Mouse (Mus musculus) induced T-regulatory cell, adult 2 months (primary cell): Measurements from ENCODE around the gene Prrt2.
A peak's percentile ranks its signal among the peaks of the same experiment; 100 is the strongest.

Source experiments
- DNase-seq: peaks from one replicate; pipeline ENCODE4 v3.0.0-alpha.2; 2012; ENCODE audit warnings: low read depth

Gene Prrt2

GRCm38 (mm10) chr7:127020901-127021562 lies at the start of gene Prrt2, which contains the start of gene Gm42742:
Prrt2 (minus strand) TSS chr7:127021211.
Gm42742 (minus strand) TSS chr7:127021097.
- peak; percentile 75 for DNase-seq

DNA sequence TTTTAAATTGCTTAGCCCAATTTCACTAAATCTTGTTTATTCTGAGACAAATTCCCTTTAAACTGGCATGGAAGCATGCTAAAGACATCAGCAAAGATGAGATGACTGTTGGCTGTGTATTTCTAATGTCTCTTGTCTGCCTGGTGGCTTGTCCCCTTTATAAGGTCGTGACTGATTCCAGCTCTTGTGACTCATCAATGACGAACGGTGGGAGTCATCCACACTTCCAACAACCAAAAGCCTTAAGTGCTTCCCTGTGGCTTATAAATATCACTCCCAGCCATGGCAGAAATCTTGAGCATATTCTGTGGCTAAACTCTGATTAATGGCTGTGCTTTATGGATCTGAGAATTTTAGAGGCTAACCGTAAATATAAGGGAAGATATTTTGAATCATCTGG lies 45.3 kb upstream of the Prrt2 start:
- DNase-seq = no peak

GRCm38 (mm10) chr7:127065538-127065937 lies 44.5 kb upstream of the Prrt2 start:
- no peak for DNase-seq

GRCm38 (mm10) chr7:127055026-127055585 lies 34.1 kb upstream of the Prrt2 start:
- DNase-seq = peak; percentile 30

DNA sequence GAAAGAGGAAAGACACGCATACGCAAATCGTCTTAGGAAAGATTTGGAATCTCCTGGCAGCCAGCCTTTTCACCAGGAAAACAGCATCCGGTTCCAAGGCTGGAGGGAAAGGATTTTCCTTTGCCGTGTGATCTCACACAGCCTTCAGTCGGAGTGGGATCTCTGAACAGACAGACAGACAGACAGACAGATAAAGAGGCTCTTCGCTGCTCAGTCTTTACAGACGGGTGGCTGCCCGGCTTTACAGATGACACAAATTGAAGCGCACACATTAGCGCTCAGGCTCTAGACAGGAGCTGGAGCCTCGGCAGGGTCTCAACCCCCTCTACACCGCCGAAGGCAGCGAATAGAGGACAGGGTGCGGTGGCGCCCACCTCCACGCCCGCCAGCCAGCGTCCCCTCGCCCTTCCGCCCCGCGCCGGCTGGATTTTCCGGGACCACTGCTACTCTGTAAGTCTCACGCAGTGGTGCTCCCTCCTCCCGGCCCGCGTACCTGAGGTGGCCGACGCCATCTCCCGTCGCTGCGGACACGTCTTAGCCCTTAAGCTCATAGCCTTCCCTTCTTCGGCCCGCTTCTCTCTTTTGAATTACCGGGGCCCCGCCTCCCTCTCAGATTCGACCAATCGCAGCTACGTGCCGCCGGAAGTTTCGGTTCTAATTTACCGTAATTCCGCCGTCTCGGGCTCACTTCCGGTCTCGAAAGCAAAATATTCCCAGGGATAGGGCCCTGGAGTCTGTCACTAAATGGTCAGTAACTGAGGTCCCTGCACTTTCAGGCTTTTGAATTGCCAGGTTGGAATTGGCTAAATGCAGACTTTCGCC lies 21.1 kb upstream of the Prrt2 start, which contains the start of gene Kif22:
Gene Kif22 (minus strand): TSS at position 621 of the 822 bp plus-strand sequence.
- DNase-seq = peak; percentile 94

GRCm38 (mm10) chr7:127031244-127031643 lies 10.2 kb upstream of the Prrt2 start:
- peak; percentile 46 for DNase-seq

DNA sequence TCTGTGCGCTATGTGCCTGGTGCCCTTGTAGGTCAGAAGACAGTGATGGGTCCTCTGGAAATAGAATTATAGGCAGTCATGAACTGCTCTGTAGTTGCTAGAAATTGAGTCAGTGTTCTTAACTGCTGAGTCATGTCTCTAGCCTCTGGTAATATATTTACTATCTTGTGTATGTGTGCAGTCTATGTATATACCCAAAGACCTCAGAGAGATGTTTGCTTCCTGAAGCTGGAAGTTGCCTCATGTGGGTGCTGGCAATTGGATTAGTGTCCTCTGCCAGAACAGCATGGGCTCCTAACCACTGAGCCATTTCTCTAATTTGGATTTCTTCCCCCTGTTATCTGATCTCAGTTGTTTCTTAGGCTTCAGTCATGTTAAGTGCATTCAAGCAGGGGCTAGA lies 9.2 kb upstream of the Prrt2 start:
- DNase-seq = no peak

DNA sequence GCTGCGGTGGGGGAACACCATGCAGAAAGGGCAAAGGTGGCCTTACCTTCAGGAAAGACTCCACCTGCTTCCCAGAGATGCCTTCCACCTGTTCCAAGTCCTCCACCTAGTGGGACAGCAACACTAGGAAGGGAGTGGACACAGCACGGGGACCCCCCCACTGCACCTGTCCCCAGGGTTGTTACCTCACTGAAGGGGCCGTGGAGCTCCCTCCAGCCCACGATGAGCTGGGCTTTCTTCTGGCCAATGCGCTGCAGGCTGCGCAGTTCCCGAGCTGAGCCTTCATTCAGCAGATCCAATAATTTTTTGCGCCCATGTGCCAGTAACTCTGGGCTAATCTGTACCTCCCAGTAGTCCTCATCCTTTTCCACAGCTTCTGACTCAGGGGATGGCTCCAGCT lies 6.9 kb upstream of the Prrt2 start:
- no peak for DNase-seq

- peak; percentile 100 for DNase-seq
Measured at GRCm38 (mm10) chr7:127026984-127027726, 6.1 kb upstream of the Prrt2 start, which contains the start of gene Maz. Maz (minus strand) TSS chr7:127027037.

GRCm38 (mm10) chr7:127026616-127026983 lies 5.6 kb upstream of the Prrt2 start:
- no peak for DNase-seq

- peak; percentile 74 for DNase-seq
Measured at GRCm38 (mm10) chr7:127026161-127026600, 5.2 kb upstream of the Prrt2 start.

GRCm38 (mm10) chr7:127025556-127026160 lies 4.6 kb upstream of the Prrt2 start:
- no peak for DNase-seq

DNA sequence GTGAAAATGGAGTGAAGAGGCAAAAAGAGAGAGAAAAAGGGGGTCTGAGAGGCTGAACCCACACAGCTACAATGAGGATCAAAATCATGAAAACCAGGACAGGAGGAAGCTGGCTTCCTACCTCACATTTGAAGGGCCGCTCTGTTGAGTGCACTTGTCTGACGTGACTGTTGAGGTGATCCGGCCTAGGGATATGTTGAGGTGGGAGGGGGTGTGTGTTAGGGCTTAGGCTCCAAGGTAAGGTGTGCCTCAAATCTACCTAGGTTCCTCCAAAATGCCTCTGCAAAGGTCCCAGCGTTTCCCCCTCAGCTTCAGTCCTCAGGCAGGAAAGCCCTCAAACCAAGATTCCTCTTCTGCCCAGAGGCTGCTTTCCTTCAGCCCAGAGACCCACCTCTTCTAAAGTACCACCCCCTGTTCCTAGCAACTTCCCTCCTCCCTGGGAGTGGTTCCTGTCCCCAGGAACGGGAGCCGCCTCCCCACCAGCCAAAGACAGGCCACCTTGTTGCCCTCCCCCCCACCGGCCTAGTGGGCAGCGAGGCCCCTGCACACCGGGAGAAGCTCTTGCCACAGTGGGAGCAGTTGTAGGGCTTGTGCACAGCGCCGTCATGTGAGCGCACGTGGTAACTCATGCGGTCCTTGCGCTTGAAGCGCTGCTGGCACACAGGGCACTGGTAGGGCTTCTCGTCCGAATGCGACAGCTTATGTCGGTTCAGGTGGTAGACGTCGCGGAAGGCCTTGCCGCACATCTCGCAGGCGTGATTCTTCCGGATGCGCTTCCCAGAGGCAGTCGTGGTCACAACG lies 3.9 kb upstream of the Prrt2 start:
- DNase-seq = peak; percentile 89

- DNase-seq = peak; percentile 71
Measured at GRCm38 (mm10) chr7:127023896-127024690, 3.1 kb upstream of the Prrt2 start.

DNA sequence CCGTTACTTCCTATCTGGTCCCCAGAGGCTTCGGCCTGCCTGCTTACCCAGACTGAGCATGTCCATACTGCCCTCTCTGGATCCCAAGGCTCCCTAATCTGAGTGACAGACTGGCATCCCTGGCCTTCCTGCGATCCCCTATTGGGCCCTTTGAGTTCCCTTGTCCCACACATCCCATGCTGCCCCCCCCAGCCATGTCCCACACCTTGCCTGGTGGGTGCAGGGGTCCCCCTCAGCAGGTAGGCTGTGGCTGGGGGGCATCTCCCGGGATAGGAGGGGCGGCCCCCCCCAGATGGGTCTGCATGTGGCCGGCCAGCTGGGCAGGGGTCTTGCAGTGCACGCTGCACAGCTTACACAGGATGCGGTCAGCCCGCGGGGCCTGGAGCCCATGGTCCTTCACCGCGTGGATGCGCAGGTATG lies 2.3 kb upstream of the Prrt2 start:
- DNase-seq = no peak

- no peak for DNase-seq
Measured at GRCm38 (mm10) chr7:127022528-127023271, 1.7 kb upstream of the Prrt2 start.

DNA sequence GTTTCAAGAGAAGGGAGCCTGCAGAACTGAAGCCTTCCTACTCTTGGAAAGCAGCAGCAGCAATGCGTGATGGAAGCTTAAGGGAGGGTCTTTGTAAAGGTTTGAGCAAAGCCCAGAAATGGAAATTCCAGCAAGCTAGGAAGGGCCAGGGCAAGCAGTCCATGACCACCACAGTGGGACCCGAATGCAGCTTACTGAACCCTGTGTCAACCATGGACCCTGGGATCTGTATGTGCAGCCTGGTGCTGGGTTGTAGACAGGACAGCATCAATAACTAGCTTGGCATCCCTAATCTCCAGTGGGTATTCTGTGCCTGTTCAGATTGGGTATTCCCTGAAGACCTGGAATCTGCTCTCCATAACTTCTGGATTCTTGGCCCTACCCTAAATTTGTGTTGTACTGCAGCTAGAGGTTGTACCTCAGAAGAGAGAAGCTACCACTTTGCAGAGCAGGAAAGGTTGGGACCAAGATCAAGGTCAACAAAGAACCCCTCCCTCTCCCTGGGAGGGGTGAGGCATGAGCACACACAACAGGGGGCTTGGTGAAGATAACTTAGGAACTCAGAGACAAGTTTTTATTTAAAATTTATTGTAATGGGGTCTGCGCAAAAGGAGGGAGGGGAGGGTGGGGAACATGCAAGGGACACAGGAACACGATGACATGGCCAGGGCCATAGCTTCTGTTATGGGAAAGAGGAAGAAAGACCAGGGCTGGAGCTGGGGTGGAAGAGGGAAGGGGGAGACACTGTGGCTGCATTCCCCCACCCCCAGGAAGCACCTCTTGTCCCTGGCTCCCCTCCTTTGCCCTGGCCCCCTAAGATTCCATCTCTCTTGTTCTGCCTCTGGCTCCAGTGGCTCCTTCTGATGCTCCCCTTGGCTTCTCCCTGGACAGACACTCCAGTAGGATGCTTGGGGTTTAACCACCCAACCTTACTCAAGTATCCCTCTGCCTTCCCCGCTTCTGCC lies 834 bp upstream of the Prrt2 start:
- DNase-seq = no peak

DNA sequence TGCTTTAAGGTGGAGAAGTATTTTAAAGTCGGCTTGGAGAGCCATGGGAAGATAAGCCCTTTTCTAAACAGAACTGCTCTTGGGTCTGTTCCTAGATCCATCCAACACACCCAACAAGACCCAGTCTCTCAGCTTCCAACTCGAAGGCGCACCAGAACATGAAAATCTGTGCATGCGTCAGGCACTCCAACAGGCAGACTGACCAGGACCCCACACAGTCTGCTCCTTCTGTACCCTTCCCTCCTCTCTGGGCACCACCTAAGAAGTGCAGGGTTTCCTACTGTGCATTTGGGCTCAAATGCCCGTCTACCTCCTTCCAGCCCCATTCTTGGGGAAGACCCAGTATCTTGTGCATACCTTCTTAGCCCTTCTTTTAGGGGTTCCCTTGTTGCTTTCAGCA lies 520 bp downstream of the Prrt2 start:
- DNase-seq = no peak
